Mouse (Mus musculus) midbrain, embryonic 11.5 days (tissue): ENCODE data around the gene Unk. TPM values are rescaled to one million over a fixed set of nuclear protein-coding genes. Genes with fewer than 3 reads are reported as not detected.

Source experiments
- ATAC-seq: fragments of 200-750 bp; cut with Nextera tagmentation; 2 replicates; pipeline ENCODE4 v1.8.0; 2017; ENCODE audit warnings: moderate TSS enrichment, moderate library complexity; ENCODE audit not compliant: low FRiP score
- DNase-seq: peaks from one replicate; pipeline ENCODE4 v3.0.0; 2015; ENCODE audit warnings: low spot score; ENCODE audit errors: missing footprints
- H3K27ac ChIP-seq: fragments of 300-500 bp; sonication (generic); 2 replicates; pipeline ENCODE4 v1.5.1; 2014; ENCODE audit warnings: low read depth, low read length
- H3K27me3 ChIP-seq: fragments of 300-500 bp; sonication (generic); 2 replicates; pipeline ENCODE4 v1.6.1; 2014; ENCODE audit warnings: mild to moderate bottlenecking, low read length, moderate library complexity, mixed read lengths; ENCODE audit not compliant: control insufficient read depth, insufficient read depth
- H3K36me3 ChIP-seq: fragments of 300-500 bp; sonication (generic); 2 replicates; pipeline ENCODE4 v1.6.1; 2014; ENCODE audit warnings: mild to moderate bottlenecking, low read length, moderate library complexity, mixed read lengths; ENCODE audit not compliant: control insufficient read depth, insufficient read depth
- H3K4me1 ChIP-seq: fragments of 300-500 bp; sonication (generic); 2 replicates; pipeline ENCODE4 v1.6.1; 2014; ENCODE audit warnings: low read length; ENCODE audit not compliant: control insufficient read depth, insufficient read depth
- H3K4me2 ChIP-seq: fragments of 300-500 bp; sonication (generic); 2 replicates; pipeline ENCODE4 v1.6.1; 2014; ENCODE audit warnings: mild to moderate bottlenecking, moderate library complexity
- H3K4me3 ChIP-seq: fragments of 300-500 bp; sonication (generic); 2 replicates; pipeline ENCODE4 v1.5.1; 2014; ENCODE audit warnings: low read depth, low read length
- H3K9ac ChIP-seq: fragments of 300-500 bp; sonication (generic); 2 replicates; pipeline ENCODE4 v1.6.1; 2014; ENCODE audit warnings: low read length
- H3K9me3 ChIP-seq: fragments of 300-500 bp; sonication (generic); 2 replicates; pipeline ENCODE4 v1.6.1; 2016; ENCODE audit warnings: low read length; ENCODE audit not compliant: control insufficient read depth
- WGBS: fragments of 180-500 bp; shearing (Covaris S2); extraction: QIAGEN DNeasy Blood & Tissue Kit; methylation state at CpG from one replicate; pipeline ENCODE4 v1.1.7; 2014; 5-methylcytosine and 5-hydroxymethylcytosine counted together
- polyA plus RNA-seq: library from polyadenylated mRNA; unstranded; fragments of >200 nt; fragmentation: Nextera tagmentation; extraction: Ambion mirVana; gene quantifications from 2 replicates; pipeline ENCODE4 v1.2.1, GENCODE M21; 2014

Gene Unk
- polyA plus RNA-seq, 1 experiment from 2014 or later = 23.4 TPM

- ATAC-seq (peak; percentile 5; the same call in 1 of the 2 replicates), DNase-seq (no peak)
- peak within 1 kb of the TSS; percentile 3; the same call in 1 of the 2 replicates for H3K4me3 ChIP-seq
- H3K27me3 ChIP-seq = no peaks in the 10 kb centered on the region
- peak within 1 kb of the TSS; percentile 31 for H3K4me2 ChIP-seq
- H3K4me1 ChIP-seq = peaks cover 18% of the 10 kb centered on the region
- peak within 1 kb of the TSS; percentile 38 for H3K9ac ChIP-seq
- no peaks in the 10 kb centered on the region for H3K9me3 ChIP-seq
- peak within 1 kb of the TSS; percentile 69; the same call in 1 of the 2 replicates for H3K27ac ChIP-seq
- 67% methylated on average over 22 of the region's 22 CpGs for WGBS
- peaks cover 12% of the 10 kb centered on the region for H3K36me3 ChIP-seq
Observed at GRCm38 (mm10) chr11:116077446-116078204, 47.5 kb downstream of the Unk start, which contains the start of gene Unc13d. Unc13d (minus strand) TSS chr11:116077961.

DNA sequence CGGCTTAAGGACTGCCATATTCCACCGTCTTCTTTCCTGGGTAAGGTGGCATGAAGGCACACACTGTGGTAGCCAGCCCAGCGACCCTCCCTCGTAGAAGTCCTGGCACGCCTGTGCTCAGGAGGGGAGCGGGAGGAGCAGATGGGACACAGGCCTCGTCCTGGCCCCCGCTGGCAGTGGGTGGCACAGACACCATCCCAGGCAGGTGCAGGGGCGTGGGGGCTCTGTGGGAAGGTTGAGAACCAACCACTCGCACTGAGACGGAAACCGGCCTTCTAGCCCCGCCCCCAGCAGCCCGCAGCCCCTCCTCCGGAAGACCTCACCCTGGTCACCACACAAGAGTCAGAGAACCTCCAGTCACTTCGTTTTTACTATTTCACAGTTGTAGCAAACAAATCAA lies 48.1 kb downstream of the Unk start:
- 10% methylated on average over 16 of the region's 16 CpGs for WGBS
- peaks cover 12% of the 10 kb centered on the region for H3K36me3 ChIP-seq
- H3K27me3 ChIP-seq = no peaks in the 10 kb centered on the region
- H3K4me2 ChIP-seq = peak overlapping the region; percentile 31
- peak overlapping the region; percentile 3; the same call in 1 of the 2 replicates for H3K9ac ChIP-seq
- H3K4me3 ChIP-seq = peak overlapping the region; percentile 3; the same call in 1 of the 2 replicates
- ATAC-seq (peak; percentile 59; the same call in 1 of the 2 replicates), DNase-seq (peak; percentile 94)
- no peaks in the 10 kb centered on the region for H3K9me3 ChIP-seq
- H3K27ac ChIP-seq = no peak overlapping the region
- H3K4me1 ChIP-seq = peaks cover 18% of the 10 kb centered on the region

DNA sequence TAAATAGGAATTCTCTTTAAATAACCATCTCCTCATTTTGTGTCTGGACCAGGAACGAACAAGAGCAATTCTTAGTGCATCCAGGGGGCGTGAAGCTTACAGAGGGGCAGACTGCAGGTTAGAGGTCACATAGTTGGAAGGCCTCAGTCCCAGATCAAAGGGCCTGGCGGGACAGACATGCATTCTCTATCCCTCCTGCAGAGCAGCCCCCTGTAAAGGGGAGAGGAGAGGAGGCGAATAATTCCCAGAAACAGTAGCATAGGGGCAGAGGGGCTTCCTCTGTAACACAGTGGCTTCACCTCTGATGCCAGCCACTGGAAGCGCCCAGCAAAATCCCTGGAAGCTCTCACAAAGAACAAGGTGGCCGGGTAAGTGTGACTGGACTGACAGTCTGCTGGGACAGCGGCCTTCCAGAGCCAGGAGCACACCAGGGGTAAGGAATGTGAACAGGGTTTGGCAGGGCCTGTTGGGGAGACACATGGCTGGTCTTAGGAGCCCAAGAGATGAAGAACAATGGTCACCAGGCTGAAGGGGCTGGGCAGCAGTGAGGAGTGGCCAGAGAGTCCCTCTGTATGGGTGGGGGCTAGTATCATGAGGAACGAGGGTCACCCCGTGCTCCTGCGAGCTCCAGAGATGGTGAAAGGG lies 48.7 kb downstream of the Unk start:
- no peak for DNase-seq
- H3K9ac ChIP-seq = peak overlapping the region; percentile 38; the same call in 1 of the 2 replicates

DNA sequence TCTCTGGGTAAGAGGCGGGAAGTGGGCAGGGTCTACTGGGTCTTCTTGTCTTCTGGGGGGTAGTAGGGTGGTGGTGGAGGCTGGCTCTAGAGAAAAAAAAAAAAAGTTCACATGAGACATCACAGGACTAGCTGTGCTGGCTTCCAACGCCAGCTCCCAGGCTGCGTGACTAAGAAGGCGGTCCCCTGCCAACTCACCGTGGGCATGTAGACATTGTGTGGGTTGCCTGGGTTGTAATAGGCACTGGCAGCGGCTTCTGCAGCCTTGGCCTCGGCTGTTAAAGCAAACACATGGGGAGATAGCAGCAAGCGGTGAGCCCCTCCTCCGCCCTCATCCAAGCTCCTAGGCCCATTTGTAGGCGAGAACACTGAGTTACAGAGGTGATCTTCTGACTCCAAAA lies 49.4 kb downstream of the Unk start:
- 0 out of 2 replicates have a peak overlapping the region, but pooled peaks have one; percentile 69 for H3K27ac ChIP-seq
- H3K36me3 ChIP-seq = peaks cover 12% of the 10 kb centered on the region
- ATAC-seq = no peak

More for the DNA sequence above, 48.7 kb downstream of the Unk start:
- H3K4me3 ChIP-seq = no peak overlapping the region
- no peaks in the 10 kb centered on the region for H3K9me3 ChIP-seq
- H3K27me3 ChIP-seq = no peaks in the 10 kb centered on the region
- H3K4me2 ChIP-seq = peak overlapping the region; percentile 10; the same call in 1 of the 2 replicates
- peaks cover 12% of the 10 kb centered on the region for H3K36me3 ChIP-seq
- H3K27ac ChIP-seq = peak overlapping the region; percentile 69; the same call in 1 of the 2 replicates
- H3K4me1 ChIP-seq = peaks cover 18% of the 10 kb centered on the region
- no peak for ATAC-seq
- 9% methylated on average over 10 of the region's 10 CpGs for WGBS

DNA sequence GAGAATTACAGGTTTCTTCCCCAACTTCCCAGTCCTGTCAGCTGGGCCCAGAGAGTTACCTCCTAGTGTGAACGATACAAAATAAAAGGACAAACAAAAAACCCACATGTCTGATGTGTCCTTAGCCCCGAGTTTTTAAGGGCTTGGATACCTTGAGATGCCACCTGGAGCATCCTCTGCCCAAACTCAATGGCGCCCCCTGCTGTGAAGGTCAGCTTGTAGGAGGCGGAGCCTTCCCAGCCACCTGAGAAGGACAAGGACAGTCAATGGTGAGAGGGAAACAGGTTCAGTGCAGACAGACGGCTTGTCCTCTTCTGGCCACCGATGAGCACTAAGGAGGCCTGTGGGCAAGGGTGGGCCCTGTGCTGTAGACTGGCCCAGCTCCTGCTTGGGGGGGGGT lies 51.0 kb downstream of the Unk start:
- Histone ChIP-seq H3K4me1 (peaks cover 24% of the 10 kb centered on the region), H3K27ac (no peak overlapping the region), H3K9me3 (no peaks in the 10 kb centered on the region), H3K9ac (no peak overlapping the region), H3K4me3 (no peak overlapping the region), H3K4me2 (no peak overlapping the region), H3K27me3 (no peaks in the 10 kb centered on the region), H3K36me3 (peaks cover 12% of the 10 kb centered on the region)
- ATAC-seq (no peak), DNase-seq (no peak)
- 71% methylated on average over 6 of the region's 6 CpGs for WGBS

More for the DNA sequence above, 49.4 kb downstream of the Unk start:
- Histone ChIP-seq H3K9me3 (no peaks in the 10 kb centered on the region), H3K4me3 (no peak overlapping the region), H3K4me1 (peaks cover 18% of the 10 kb centered on the region), H3K27me3 (no peaks in the 10 kb centered on the region), H3K9ac (no peak overlapping the region; the same call in 1 of the 2 replicates), H3K4me2 (no peak overlapping the region)
- no peak for DNase-seq
- 74% methylated on average over 10 of the region's 10 CpGs for WGBS

GRCm38 (mm10) chr11:116083096-116083672 lies 53.1 kb downstream of the Unk start:
- H3K36me3 ChIP-seq = peaks cover 12% of the 10 kb centered on the region
- no peak overlapping the region for H3K27ac ChIP-seq
- no peak overlapping the region for H3K4me3 ChIP-seq
- WGBS = 92% methylated on average over 14 of the region's 14 CpGs
- DNase-seq = no peak
- no peak for ATAC-seq
- no peak overlapping the region for H3K9ac ChIP-seq
- no peak overlapping the region for H3K4me2 ChIP-seq
- H3K9me3 ChIP-seq = no peaks in the 10 kb centered on the region
- H3K4me1 ChIP-seq = peaks cover 28% of the 10 kb centered on the region
- H3K27me3 ChIP-seq = no peaks in the 10 kb centered on the region

DNA sequence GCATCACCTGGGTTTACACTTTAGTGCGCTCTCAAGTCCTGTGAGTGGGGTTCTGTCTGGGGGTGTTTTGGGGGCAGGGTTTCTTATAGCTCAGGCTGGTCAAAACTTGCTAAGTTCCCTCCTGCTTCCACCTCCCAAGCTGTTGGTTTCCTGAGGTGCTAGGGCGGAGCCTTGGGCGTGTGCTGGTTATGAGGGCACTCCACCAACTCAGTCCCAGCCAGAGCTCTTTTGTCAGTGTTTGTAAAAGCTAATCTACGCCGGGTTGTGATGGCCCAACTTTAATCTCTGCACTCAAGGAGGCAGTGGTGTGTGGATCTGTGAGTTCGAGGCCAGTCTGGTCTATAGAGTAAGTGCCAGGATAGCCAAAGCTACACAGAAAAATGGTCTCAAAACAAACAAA lies 54.0 kb downstream of the Unk start:
- Histone ChIP-seq H3K27ac (no peak overlapping the region), H3K4me1 (peaks cover 19% of the 10 kb centered on the region), H3K27me3 (no peaks in the 10 kb centered on the region), H3K4me2 (no peak overlapping the region), H3K36me3 (peaks cover 10% of the 10 kb centered on the region), H3K9ac (no peak overlapping the region), H3K4me3 (no peak overlapping the region), H3K9me3 (no peaks in the 10 kb centered on the region)
- 88% methylated on average over 6 of the region's 6 CpGs for WGBS
- no peak for ATAC-seq
- no peak for DNase-seq

- ATAC-seq (peak; percentile 96), DNase-seq (peak; percentile 100)
- H3K27ac ChIP-seq = peak within 1 kb of the TSS; percentile 32; the same call in 1 of the 2 replicates
- peak within 1 kb of the TSS; percentile 50 for H3K9ac ChIP-seq
- WGBS = 6% methylated on average over 36 of the region's 43 CpGs
- peaks cover 5% of the 10 kb centered on the region; the same call in 1 of the 2 replicates for H3K36me3 ChIP-seq
- H3K9me3 ChIP-seq = no peaks in the 10 kb centered on the region
- H3K4me2 ChIP-seq = peak within 1 kb of the TSS; percentile 56
- H3K27me3 ChIP-seq = no peaks in the 10 kb centered on the region
- peak within 1 kb of the TSS; percentile 45 for H3K4me3 ChIP-seq
- peaks cover 15% of the 10 kb centered on the region for H3K4me1 ChIP-seq
Observed at GRCm38 (mm10) chr11:116086258-116087193, 56.4 kb downstream of the Unk start, which contains the start of gene Wbp2. Wbp2 (minus strand) TSS chr11:116086995.
